Mouse (Mus musculus): ENCODE data around the gene 9530077C05Rik. TPM values are rescaled to one million over a fixed set of nuclear protein-coding genes. Genes with fewer than 3 reads are reported as not detected.

9530077C05Rik gene
- total RNA-seq, 1 experiment from 2014 or later, result 8.7 TPM

DNA sequence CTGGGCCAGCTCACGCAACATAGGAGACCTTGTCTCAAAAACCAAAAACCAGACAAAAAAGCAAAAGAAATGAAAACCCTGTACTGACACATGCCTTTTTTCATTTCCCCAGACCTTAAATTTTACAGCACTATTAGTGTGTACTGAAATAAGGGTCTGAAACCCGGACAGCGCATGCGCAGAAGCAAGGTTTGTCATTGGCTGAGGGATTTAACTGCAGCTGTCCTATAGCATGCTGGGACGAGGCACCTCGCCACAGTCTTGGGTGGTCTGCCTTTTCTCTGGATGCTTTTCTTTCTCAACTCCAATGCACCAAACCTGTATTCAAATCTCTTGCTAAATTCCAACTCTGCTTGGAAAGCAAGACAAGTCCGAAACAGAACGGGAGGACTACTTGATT is 67.6 kb downstream of the 9530077C05Rik start:
- ATAC-seq (replicated peaks in 1 of 2; ENCODE audit: insufficient read depth in 1 of 2, low FRiP score in 2 of 2, low TSS enrichment in 1 of 2, low read depth in 1 of 2, poor library complexity in 2 of 2, severe bottlenecking in 2 of 2), result no peak

- ATAC-seq (replicated peaks in 1 of 2; ENCODE audit: insufficient read depth in 1 of 2, low FRiP score in 2 of 2, low TSS enrichment in 1 of 2, low read depth in 1 of 2, poor library complexity in 2 of 2, severe bottlenecking in 2 of 2), result no peak
Observed at GRCm38 (mm10) chr9:22483866-22484561, 72.7 kb downstream of the 9530077C05Rik start.

- ATAC-seq (replicated peaks in 1 of 2; ENCODE audit: insufficient read depth in 1 of 2, low FRiP score in 2 of 2, low TSS enrichment in 1 of 2, low read depth in 1 of 2, poor library complexity in 2 of 2, severe bottlenecking in 2 of 2), result no peak
Observed at GRCm38 (mm10) chr9:22484562-22485308, 73.4 kb downstream of the 9530077C05Rik start.

DNA sequence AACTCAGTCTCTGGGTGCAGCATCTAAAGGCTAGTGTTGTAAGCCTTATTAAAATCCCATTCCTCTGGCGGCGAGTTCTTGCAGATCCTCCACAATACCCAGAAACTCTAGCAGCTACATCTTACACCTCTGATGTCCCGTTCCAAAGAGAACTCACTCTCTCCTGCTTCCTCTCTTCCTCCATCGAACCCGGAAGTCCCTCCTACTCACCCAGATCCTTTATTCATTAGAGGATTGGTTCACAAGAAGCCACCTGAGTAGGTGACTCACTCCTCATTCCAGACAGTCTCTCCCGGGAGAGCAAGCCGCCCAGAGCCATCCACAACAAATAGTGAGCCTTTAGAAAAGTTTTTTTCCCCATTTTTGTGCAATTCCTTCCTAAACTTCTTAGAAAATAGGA is 74.9 kb downstream of the 9530077C05Rik start:
- no peak for ATAC-seq (replicated peaks in 1 of 2; ENCODE audit: insufficient read depth in 1 of 2, low FRiP score in 2 of 2, low TSS enrichment in 1 of 2, low read depth in 1 of 2, poor library complexity in 2 of 2, severe bottlenecking in 2 of 2)

DNA sequence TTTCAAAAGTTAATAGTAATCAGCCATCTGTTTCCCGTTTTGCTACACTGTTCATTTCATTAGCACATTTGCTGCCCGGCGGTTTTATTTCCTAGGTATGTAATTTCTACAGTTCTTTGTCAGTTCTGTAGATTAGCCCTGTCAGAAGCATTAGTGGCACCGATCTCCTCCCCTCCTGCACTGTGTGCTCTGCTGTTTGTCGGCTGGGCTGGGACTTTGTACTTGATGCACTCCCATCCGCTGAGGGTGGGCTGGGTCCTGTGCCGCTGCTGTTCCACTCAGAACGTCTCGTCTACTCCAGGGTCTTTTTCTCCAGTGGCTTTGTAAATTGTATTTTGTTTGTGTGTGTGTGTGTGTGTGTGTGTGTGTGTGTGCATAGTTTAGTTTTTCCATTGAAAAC is 77.7 kb downstream of the 9530077C05Rik start:
- ATAC-seq (replicated peaks in 1 of 2; ENCODE audit: insufficient read depth in 1 of 2, low FRiP score in 2 of 2, low TSS enrichment in 1 of 2, low read depth in 1 of 2, poor library complexity in 2 of 2, severe bottlenecking in 2 of 2), result no peak

Other genes starting within 250 kb of the 9530077C05Rik start
- not detected in 2 replicates for gene Zfp872, start 223.4 kb upstream of the 9530077C05Rik start, total RNA-seq (2017)
- 38.2 and 48.4 TPM in 2 replicates for gene Zfp809, start 185.8 kb upstream of the 9530077C05Rik start, total RNA-seq (2017)
- 11.5 and 14.2 TPM in 2 replicates for gene Zfp599, start 151.6 kb upstream of the 9530077C05Rik start, total RNA-seq (2017)
- gene Zfp810, start 103.9 kb upstream of the 9530077C05Rik start, total RNA-seq (2017), result 10.6 and 21.5 TPM in 2 replicates
- 36.2 and 39.2 TPM in 2 replicates for gene Anln, start 22.3 kb upstream of the 9530077C05Rik start, total RNA-seq (2017)
- not detected in 2 replicates for gene Gm17545, start 42.8 kb downstream of the 9530077C05Rik start, total RNA-seq (2017)
- gene Rp9, start 58.2 kb downstream of the 9530077C05Rik start, total RNA-seq (2017), result 173 and 179 TPM in 2 replicates
- 19.8 and 41.6 TPM in 2 replicates for gene Bbs9, start 64.2 kb downstream of the 9530077C05Rik start, total RNA-seq (2017)

All from hematopoietic stem cell, adult 5-6 weeks (primary cell).